Mouse (Mus musculus): Measurements from ENCODE around the gene R3hdm2. TPM values are rescaled to one million over a fixed set of nuclear protein-coding genes. Genes with fewer than 3 reads are reported as not detected.

R3hdm2 gene
- polyA plus RNA-seq, 1 experiment, result 122 TPM

DNA sequence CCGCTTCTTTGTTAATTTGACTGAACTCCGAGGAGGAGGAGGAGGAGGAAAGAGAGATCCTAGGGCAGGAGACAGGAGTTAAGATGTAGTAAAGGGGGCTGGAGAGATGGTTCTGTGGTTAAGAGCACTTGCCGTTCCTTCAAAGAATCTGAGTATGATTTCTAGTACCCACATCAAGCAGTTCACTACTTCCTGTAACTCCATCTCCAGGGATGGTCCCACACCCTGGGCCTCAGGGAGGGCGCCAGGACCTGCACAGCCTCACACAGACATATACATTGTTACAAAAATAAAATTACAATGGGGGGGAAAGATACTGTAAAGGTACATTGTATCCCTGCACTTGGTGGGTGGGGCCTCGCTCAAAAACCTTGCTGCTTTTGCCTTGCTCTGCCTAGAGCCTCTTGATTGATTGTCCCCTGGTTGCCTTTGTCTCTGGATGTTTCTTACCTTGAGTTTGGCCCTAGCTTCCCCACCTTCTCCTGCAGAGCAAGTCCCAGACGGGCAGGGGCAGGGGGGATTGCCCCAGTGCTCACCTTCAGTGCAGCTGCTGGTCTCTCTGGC lies 42.5 kb upstream of the R3hdm2 start:
- Histone ChIP-seq H3K9me3 (replicated peaks; ENCODE audit: control insufficient read depth, insufficient read depth, low read length, poor library complexity, severe bottlenecking) (no peaks in the 10 kb centered on the region), H3K27ac (ENCODE audit: insufficient read depth, low read length) (peak overlapping the region; percentile 88), H3K36me3 (ENCODE audit: control insufficient read depth, insufficient read depth, low read length, poor library complexity, severe bottlenecking) (peaks cover 4% of the 10 kb centered on the region; the same call in 1 of the 2 replicates), H3K4me1 (ENCODE audit: control insufficient read depth, insufficient read depth, low read length) (peaks cover 2% of the 10 kb centered on the region), H3K4me3 (ENCODE audit: low read depth, low read length) (peak overlapping the region; percentile 41), H3K27me3 (ENCODE audit: control insufficient read depth, insufficient read depth, low read length, poor library complexity, severe bottlenecking) (no peaks in the 10 kb centered on the region), H3K9ac (ENCODE audit: low read depth, poor library complexity, severe bottlenecking) (peak overlapping the region; percentile 88)
- TF ChIP-seq POLR2A (IDR thresholded peaks at IDR 0.05; ENCODE audit: insufficient read depth, low read length) (no peak), EP300 (IDR thresholded peaks at IDR 0.05; ENCODE audit: insufficient read depth, low read depth, low read length) (no peak), CTCF (IDR thresholded peaks at IDR 0.05; ENCODE audit: low read depth, low read length) (no peak)

- peak overlapping the region; percentile 79 for H3K4me3 ChIP-seq (ENCODE audit: low read depth, low read length)
- H3K36me3 ChIP-seq (ENCODE audit: control insufficient read depth, insufficient read depth, low read length, poor library complexity, severe bottlenecking), result 0 out of 2 replicates have a peak, but pooled peaks cover 2% of the 10 kb centered on the region
- peak overlapping the region; percentile 94 for H3K27ac ChIP-seq (ENCODE audit: insufficient read depth, low read length)
- H3K9me3 ChIP-seq (replicated peaks; ENCODE audit: control insufficient read depth, insufficient read depth, low read length, poor library complexity, severe bottlenecking), result no peaks in the 10 kb centered on the region
- no peaks in the 10 kb centered on the region for H3K27me3 ChIP-seq (ENCODE audit: control insufficient read depth, insufficient read depth, low read length, poor library complexity, severe bottlenecking)
- H3K4me1 ChIP-seq (ENCODE audit: control insufficient read depth, insufficient read depth, low read length), result peaks cover 2% of the 10 kb centered on the region
- peak; percentile 74 for TF ChIP-seq CTCF (IDR thresholded peaks at IDR 0.05; ENCODE audit: low read depth, low read length)
- TF ChIP-seq EP300 (IDR thresholded peaks at IDR 0.05; ENCODE audit: insufficient read depth, low read depth, low read length), result 0 out of 2 replicates have a peak, but pooled peaks have one; percentile 42
- no peak for TF ChIP-seq POLR2A (IDR thresholded peaks at IDR 0.05; ENCODE audit: insufficient read depth, low read length)
- peak overlapping the region; percentile 88 for H3K9ac ChIP-seq (ENCODE audit: low read depth, poor library complexity, severe bottlenecking)
These were observed 41.0 kb upstream of the R3hdm2 start for GRCm38 (mm10) chr10:127338930-127339682.

DNA sequence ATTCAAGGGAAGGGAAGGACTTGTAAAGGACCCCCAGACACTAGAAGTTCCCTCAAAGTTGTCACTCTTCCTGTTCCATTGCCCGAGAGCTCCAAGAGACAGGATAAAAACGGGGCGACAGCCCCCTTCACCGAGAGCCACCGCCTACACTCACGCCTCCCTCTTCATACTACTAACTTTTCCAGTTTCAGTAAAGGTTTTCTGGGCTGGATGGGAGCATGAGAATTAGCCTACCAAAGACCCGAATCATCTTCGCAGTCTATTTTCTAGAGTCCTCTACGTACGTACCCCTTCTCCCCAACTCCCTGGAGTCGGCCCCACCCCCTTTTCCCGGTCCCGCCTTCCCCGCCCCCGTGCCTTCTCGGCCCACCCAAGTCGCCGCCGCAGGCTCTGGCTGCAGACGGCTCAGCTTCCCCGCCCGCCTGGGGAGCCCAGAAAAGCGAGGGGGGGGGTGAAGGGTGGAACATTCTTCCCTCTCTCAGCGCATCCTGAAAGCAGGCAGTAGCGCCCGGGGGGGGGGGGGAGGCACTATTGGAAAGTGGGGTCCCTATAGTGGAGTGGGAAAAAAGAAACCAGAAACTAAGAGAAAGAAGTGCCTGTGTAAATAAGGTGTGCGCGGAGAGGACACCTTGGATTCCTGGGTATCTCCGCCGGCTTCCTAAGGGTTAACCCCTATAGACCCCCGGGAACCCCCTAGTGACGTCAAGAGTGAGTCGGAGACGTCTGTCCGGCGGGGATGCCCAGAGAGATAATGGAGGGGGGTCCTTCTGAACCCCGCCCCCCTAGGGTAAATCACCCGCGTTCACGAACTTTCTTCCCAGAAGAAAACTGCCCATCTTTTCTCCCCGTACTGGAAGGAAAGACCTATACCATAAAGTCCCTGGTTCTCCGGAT lies 40.2 kb upstream of the R3hdm2 start:
- H3K9me3 ChIP-seq (replicated peaks; ENCODE audit: control insufficient read depth, insufficient read depth, low read length, poor library complexity, severe bottlenecking), result no peaks in the 10 kb centered on the region
- H3K9ac ChIP-seq (ENCODE audit: low read depth, poor library complexity, severe bottlenecking), result peak overlapping the region; percentile 88
- peak overlapping the region; percentile 94 for H3K27ac ChIP-seq (ENCODE audit: insufficient read depth, low read length)
- H3K4me3 ChIP-seq (ENCODE audit: low read depth, low read length), result peak overlapping the region; percentile 94
- no peaks in the 10 kb centered on the region for H3K27me3 ChIP-seq (ENCODE audit: control insufficient read depth, insufficient read depth, low read length, poor library complexity, severe bottlenecking)
- 0 out of 2 replicates have a peak, but pooled peaks cover 2% of the 10 kb centered on the region for H3K36me3 ChIP-seq (ENCODE audit: control insufficient read depth, insufficient read depth, low read length, poor library complexity, severe bottlenecking)
- TF ChIP-seq CTCF (IDR thresholded peaks at IDR 0.05; ENCODE audit: low read depth, low read length), result no peak
- TF ChIP-seq POLR2A (IDR thresholded peaks at IDR 0.05; ENCODE audit: insufficient read depth, low read length), result no peak
- H3K4me1 ChIP-seq (ENCODE audit: control insufficient read depth, insufficient read depth, low read length), result peaks cover 2% of the 10 kb centered on the region

- Histone ChIP-seq H3K4me3 (ENCODE audit: low read depth, low read length) (peak overlapping the region; percentile 94), H3K9ac (ENCODE audit: low read depth, poor library complexity, severe bottlenecking) (peak overlapping the region; percentile 88), H3K27me3 (ENCODE audit: control insufficient read depth, insufficient read depth, low read length, poor library complexity, severe bottlenecking) (no peaks in the 10 kb centered on the region), H3K9me3 (replicated peaks; ENCODE audit: control insufficient read depth, insufficient read depth, low read length, poor library complexity, severe bottlenecking) (no peaks in the 10 kb centered on the region), H3K4me1 (ENCODE audit: control insufficient read depth, insufficient read depth, low read length) (peaks cover 2% of the 10 kb centered on the region), H3K27ac (ENCODE audit: insufficient read depth, low read length) (peak overlapping the region; percentile 94), H3K36me3 (ENCODE audit: control insufficient read depth, insufficient read depth, low read length, poor library complexity, severe bottlenecking) (no peaks in the 10 kb centered on the region)
- no peak for TF ChIP-seq POLR2A (IDR thresholded peaks at IDR 0.05; ENCODE audit: insufficient read depth, low read length)
- 0 out of 2 replicates have a peak, but pooled peaks have one; percentile 15 for TF ChIP-seq EP300 (IDR thresholded peaks at IDR 0.05; ENCODE audit: insufficient read depth, low read depth, low read length)
- peak; percentile 7 for TF ChIP-seq CTCF (IDR thresholded peaks at IDR 0.05; ENCODE audit: low read depth, low read length)
These were observed 39.4 kb upstream of the R3hdm2 start for GRCm38 (mm10) chr10:127340577-127341359.

GRCm38 (mm10) chr10:127341360-127341690 lies 38.8 kb upstream of the R3hdm2 start:
- H3K27me3 ChIP-seq (ENCODE audit: control insufficient read depth, insufficient read depth, low read length, poor library complexity, severe bottlenecking), result no peaks in the 10 kb centered on the region
- H3K27ac ChIP-seq (ENCODE audit: insufficient read depth, low read length), result peak overlapping the region; percentile 94
- H3K36me3 ChIP-seq (ENCODE audit: control insufficient read depth, insufficient read depth, low read length, poor library complexity, severe bottlenecking), result no peaks in the 10 kb centered on the region
- H3K9ac ChIP-seq (ENCODE audit: low read depth, poor library complexity, severe bottlenecking), result peak overlapping the region; percentile 88
- peak overlapping the region; percentile 94 for H3K4me3 ChIP-seq (ENCODE audit: low read depth, low read length)
- H3K9me3 ChIP-seq (replicated peaks; ENCODE audit: control insufficient read depth, insufficient read depth, low read length, poor library complexity, severe bottlenecking), result no peaks in the 10 kb centered on the region
- H3K4me1 ChIP-seq (ENCODE audit: control insufficient read depth, insufficient read depth, low read length), result no peaks in the 10 kb centered on the region
- TF ChIP-seq POLR2A (IDR thresholded peaks at IDR 0.05; ENCODE audit: insufficient read depth, low read length) (no peak), EP300 (IDR thresholded peaks at IDR 0.05; ENCODE audit: insufficient read depth, low read depth, low read length) (no peak), CTCF (IDR thresholded peaks at IDR 0.05; ENCODE audit: low read depth, low read length) (no peak)
